Mouse (Mus musculus) spleen, embryonic (tissue): Measurements from ENCODE around the gene Celf2.

Experiments
- CTCF ChIA-PET: fragments of 350-600 bp; sonication (Branson Sonifier 250); formaldehyde crosslinking; loops from one replicate; lab custom pipeline; 2022; lab: Charles Lee

The Celf2 gene

GRCm38 (mm10) chr2:6558303-6559254 is 950.8 kb downstream of the Celf2 start:
- CTCF ChIA-PET = no interaction called here

- CTCF ChIA-PET = no interaction called here
These were observed 951.6 kb downstream of the Celf2 start for GRCm38 (mm10) chr2:6557749-6558148.

DNA sequence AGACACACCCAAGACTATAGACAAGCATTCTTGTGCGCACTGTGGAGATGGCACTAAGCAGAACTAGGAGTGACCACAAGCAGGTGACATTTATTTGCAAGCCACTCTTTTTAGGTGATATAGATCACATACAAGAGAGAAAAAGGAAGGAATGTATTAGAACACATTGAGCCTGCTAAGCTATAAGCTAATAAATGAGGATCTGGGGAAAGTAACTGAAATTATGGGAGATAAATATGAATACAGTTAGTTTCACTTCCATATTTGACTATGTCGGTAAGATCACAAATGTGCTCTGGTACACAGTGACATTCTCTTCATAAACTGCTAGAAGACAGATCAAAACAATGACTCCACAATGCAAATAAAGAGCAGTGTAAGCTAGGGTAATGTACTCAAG is 952.5 kb downstream of the Celf2 start:
- CTCF ChIA-PET = no interaction called here

- CTCF ChIA-PET = no interaction called here
These were observed 955.7 kb downstream of the Celf2 start for GRCm38 (mm10) chr2:6553656-6554055.

DNA sequence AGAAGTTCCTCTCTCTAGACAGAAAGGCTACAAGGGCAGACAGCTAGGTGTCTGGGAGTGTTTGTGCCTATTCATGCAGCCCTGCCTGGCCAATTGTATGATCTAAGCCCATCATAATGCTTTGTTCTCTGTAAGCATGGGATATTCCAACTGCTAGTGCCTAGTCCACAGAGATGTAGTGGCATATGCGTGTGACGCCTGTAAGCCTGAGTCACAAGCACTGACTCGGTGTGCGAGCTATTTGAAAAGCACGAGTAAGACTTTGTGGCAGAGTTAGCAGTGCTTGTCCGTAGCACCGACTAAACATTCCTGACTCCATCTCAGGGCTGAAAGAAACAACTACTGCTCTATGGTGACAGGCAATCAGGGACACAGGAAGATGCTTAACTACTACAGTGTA is 960.1 kb downstream of the Celf2 start:
- CTCF ChIA-PET = no interaction called here

DNA sequence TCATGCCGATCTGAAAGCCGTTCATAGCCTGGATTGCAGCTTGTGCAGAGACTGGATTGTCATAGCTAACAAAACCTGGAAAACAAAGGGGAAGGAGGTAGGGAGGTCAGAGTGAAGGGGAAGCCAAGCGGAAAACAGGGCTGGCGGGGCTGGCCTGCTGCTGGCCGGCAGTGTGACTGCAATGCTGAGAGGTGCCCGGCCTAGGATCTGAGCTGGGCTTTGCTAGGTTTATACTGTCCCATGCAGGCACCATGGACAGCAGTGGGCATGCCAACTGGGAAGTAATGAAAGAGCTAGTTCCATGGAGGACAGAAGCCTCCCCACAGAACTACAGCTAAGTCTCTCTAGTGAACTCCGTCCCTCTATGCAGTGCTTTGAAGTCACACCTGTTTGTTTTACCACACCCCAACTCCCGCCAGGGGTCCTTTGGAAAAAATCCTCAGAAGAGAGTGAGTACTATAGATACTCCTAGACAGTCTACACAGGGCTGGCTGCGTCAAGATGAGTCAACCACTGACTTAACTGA is 962.2 kb downstream of the Celf2 start:
- CTCF ChIA-PET = no interaction called here

DNA sequence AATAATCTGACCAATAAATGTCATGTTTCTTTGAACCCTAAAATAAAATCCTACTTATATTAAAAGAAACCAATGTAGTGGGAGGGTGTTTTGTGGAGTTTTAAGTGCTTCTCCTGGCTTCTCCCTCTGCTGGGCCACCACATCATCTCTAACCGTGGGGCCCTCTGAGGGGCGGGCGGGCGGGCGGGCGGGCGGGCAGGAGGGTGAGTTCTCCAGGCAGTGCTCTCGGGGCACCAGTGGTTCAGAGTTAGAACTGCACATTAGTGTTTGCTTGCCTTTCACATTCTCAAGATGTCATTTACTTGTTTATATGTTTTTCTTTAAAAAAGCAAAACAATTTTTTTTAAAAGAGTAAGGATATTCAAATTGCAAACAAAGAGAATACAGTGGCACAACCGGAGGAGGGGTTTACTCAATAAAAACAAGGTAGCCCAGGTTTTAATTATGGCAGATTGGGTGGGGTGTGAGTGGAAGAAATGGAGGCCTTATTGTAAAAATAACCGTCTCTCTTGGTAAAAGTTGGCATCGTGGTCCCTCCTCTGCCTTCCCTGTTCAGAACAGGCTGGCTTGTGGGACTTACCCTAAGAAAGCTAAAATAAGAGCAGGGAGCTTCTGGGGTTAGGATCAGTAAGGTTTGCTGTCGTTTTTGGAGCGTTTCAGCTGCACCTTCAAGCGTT is 962.8 kb downstream of the Celf2 start:
- CTCF ChIA-PET = interaction anchor here (0.6 kb wide), 1 partner anchor 18 kb away, joined by 3 read pairs; no protein-coding TSS in a partner anchor

DNA sequence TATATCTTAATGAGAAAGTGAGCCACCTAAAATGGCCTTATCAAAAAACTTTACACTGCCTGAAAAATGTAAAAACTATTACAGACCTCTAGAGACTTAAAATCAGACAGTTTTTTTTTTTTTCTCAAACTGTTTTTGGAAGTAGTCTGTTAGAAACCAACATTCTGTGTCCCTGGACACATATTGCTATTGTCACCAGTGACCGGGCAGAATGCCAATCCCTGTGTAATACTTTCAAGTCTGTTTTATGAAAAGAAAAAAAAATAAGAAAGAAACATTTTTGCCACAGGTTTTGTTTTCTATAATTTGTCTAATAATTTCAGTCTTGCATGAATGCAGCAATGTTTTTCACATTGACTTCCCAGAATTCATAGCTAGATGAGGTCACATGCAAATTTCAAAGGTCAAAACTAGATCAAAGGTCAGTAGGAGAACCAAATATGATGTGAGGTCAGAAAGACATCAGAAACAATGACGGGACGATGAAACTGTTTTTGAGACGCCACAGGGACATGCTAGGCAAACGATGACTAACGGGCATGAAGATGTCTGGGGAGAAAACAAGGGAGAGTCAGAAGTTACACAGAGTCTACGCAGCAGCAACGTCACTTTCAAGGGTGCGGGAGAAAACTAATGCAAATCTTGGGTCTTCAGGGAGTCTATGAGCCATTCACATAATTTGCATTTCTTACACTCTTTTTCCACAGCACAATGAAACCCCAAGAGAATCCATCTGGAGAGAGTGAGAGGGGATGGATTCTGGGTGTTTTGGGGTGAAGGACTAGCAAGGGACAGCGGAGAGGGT is 964.0 kb downstream of the Celf2 start:
- CTCF ChIA-PET = interaction anchor here (0.6 kb wide), 1 partner anchor 19 kb away, joined by 3 read pairs; no protein-coding TSS in a partner anchor

- CTCF ChIA-PET = interaction anchor here (0.6 kb wide), 1 partner anchor 919 kb away, joined by 6 read pairs; no protein-coding TSS in a partner anchor
These were observed 965.7 kb downstream of the Celf2 start for GRCm38 (mm10) chr2:6543650-6544049.

- CTCF ChIA-PET = no interaction called here
These were observed 966.7 kb downstream of the Celf2 start for GRCm38 (mm10) chr2:6542556-6543180.

DNA sequence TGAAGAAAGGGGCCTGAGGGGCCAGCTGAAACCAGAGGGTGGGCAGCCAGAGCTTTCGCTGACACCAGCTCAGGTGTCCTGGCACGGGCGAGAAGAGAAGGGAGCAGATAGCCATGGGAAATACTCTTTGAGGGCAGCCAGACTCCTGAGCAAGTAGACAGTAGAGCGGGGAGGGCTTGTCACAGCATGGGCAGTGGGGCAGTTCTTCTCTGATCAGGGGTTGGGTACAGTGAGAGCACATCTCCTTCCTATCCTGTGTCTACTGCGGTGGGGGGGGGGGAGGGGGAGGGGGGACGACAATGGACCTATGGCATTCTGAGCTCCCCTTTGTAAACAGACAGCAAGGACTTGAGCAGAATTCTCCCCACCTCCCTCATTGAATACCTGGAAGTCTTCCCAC is 968.5 kb downstream of the Celf2 start:
- CTCF ChIA-PET = no interaction called here

GRCm38 (mm10) chr2:6540092-6540491 is 969.3 kb downstream of the Celf2 start:
- CTCF ChIA-PET = interaction anchor here (0.6 to 0.8 kb wide), 2 partner anchors 12 to 261 kb away, joined by 3 to 7 read pairs; no protein-coding TSS in a partner anchor

DNA sequence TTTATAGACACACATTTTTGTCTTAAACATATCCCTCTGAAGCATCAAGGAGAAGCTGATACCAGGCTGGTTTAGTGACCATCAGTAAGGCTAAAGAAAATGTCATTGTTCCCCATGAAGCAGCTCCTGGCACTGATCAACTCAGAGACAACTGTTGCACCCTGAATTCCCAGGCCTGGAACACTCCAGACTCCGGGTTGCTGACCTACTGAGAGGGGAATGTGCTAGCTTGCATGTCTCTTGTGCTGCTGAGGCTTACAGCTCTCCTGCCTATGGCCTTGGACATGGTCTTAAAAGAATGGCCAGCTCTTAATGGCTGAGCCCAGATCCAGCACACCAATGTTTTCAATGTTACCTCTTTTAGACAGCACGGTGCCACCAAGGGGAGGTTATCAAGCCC is 970.9 kb downstream of the Celf2 start:
- CTCF ChIA-PET = no interaction called here

DNA sequence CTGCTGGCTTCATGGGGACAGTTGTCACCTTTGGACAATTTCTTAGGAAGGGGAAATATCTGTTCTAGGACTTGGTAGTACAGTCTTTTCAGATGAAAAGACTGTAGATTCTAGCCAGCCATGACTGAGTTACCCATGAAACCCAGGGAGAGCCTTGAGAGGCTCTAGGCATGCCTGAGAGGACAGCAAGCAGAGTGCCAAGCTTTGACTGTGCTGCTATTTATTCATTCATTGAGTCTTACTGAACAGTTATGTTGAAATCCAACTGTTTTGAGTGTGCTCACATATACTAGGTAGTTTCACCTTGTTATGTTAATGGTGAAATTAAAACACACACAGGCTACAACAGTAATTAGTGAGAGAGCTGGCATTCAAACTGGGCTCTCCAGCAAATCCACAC is 971.3 kb downstream of the Celf2 start:
- CTCF ChIA-PET = no interaction called here

GRCm38 (mm10) chr2:6537326-6537725 is 972.0 kb downstream of the Celf2 start:
- CTCF ChIA-PET = no interaction called here

DNA sequence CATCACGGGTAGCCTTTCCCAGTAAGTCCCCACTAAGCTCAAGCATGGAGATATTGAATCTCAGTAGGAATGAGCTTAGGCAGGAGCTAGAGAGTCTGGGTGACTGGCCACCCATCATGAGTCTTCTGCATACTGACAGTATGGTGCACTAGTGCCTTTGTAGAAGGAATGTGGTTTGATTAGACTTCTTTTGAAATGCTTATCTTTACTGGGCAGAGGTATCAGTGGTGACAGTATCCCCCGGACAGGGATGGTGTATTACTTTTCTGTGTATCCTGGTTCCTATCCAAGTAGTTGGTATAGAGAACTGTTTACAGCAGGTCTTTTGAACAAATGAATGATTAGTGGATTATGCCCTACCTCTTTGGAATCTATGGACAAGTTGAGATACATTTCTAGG is 973.0 kb downstream of the Celf2 start:
- CTCF ChIA-PET = no interaction called here

- CTCF ChIA-PET = no interaction called here
These were observed 977.0 kb downstream of the Celf2 start for GRCm38 (mm10) chr2:6532341-6532740.

- CTCF ChIA-PET = no interaction called here
These were observed 981.3 kb downstream of the Celf2 start for GRCm38 (mm10) chr2:6528076-6528475.

- CTCF ChIA-PET = no interaction called here
These were observed 982.5 kb downstream of the Celf2 start for GRCm38 (mm10) chr2:6526825-6527224.

DNA sequence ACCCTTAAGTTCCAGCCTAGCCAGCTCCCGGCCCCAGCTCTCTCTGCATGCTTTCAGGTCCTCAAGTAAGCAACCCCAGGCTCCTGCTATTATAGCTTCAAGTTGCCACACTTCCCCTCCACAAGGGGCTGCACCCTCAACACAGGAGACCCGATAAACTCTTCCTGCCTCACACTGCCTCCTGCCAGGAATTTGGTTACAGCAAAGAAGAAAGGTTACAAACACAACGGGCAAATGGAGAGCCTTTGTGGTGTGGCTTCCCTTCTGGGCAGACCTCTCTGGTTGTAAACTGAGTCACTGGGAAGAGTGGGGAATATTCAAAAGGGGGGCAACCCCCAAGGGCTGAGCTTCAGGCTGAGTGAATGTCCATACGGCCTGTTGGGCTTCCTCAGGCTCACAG is 983.1 kb downstream of the Celf2 start:
- CTCF ChIA-PET = no interaction called here

DNA sequence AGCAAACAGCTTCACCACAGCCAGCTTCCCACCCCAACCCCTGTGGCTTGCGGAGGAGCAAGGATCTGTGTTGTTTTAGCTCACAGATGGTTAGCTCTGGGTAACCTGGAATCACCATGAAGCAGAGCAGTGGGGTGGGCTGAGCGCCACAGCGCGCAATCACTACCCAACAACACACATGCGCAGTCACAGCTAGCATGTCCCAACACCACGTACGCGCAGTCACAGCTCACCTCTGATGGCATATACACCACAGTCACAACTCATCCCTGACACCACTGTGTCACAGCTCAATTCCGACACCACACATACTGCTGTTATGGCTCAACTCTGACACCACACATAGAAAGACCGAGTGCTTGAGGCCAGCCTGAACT is 985.5 kb downstream of the Celf2 start:
- CTCF ChIA-PET = no interaction called here
